Mouse (Mus musculus) testis, postnatal 14 days (tissue): ENCODE data around the gene Mef2c.

Experiments used
- DNase-seq: peaks from one replicate; pipeline ENCODE4 v3.0.0; 2021; ENCODE audit warnings: low spot score

The Mef2c gene

DNA sequence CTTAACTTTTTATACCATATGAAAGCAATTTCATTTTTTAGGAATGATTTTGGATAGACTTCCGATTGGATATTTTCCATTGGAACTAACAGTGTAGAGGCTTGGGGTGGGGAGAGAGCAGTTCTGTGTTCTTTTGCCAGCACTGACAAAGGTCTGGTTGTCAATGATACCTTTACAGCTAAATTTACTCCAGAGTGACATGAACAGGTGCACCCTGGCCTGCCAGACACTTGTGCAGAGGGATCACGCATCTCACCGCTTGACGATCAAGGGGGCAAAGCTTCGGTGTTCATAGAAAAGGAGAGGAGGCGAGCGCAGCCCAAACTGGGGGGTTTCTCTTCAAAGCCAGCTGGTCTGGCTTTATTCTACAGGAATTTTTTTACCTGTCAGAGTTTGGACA, at the start of gene Mef2c:
Gene Mef2c (plus strand): TSS at position 116 of the 400 bp plus-strand sequence.
- no peak for DNase-seq

- no peak for DNase-seq
Measured at GRCm38 (mm10) chr13:83458729-83459128, 45.1 kb upstream of the Mef2c start.

GRCm38 (mm10) chr13:83459600-83459999, 44.2 kb upstream of the Mef2c start:
- DNase-seq: no peak

GRCm38 (mm10) chr13:83460620-83461019, 43.2 kb upstream of the Mef2c start:
- no peak for DNase-seq

- DNase-seq: no peak
Measured at GRCm38 (mm10) chr13:83461556-83461955, 42.3 kb upstream of the Mef2c start.

GRCm38 (mm10) chr13:83466756-83467155, 37.1 kb upstream of the Mef2c start:
- no peak for DNase-seq

GRCm38 (mm10) chr13:83468794-83469193, 35.0 kb upstream of the Mef2c start:
- DNase-seq: no peak

DNA sequence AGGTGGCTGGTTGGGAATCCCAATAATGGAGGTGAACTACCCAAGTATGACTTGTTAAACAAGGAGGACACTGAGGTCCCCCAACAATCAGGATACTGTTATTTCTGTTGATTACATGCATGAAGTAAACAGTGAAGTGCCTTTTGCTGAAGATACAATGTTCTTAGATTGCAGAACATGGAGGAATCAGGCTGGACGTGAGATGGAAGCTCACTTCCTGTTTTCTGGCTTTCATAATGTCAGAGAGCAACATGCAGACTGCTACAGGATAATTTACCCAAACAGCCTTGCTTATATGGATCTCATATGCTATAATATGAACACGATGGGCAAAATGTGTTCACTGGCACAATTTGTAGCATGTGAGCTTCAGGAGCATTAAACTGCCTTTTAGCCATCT, 30.1 kb upstream of the Mef2c start:
- DNase-seq: no peak

DNA sequence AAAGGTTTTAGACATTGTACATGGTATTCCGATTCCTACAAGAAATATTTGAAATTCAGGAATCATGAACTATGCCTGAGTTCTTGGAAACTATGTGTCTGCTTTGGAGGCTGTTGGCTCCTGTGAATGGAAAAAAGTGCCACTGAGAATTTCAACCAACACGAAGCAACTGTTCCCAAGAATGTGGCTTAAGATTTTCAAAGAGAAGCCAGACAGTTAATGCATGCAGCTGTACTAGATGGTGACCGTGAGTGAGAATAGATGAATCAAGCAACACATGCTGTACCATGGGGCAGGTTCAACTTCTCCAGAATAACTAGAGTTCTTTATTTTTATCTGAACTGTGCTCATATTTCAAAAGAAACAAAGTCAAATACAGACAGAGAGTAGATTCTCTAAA, 23.4 kb upstream of the Mef2c start:
- DNase-seq: no peak

- DNase-seq: no peak
Measured at GRCm38 (mm10) chr13:83481310-83481709, 22.5 kb upstream of the Mef2c start.

DNA sequence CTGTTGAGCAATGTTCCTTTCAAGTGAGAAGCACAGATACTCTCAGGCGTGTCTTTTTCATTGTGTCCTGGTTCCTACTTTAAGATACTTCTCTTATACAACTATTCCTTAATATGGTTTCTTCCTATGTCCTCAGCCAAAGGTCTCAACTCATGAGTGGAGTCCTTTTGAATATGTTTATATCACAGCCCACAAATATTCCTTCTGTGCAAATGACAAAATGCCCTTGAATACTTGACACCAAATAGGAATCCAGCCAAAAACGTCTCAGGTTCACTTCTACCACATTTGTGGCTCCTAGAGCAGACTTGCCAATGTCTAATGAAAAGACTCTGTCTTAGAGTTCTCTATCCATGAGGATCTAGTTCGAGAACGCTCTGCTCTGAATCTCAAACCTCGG, 21.7 kb upstream of the Mef2c start:
- no peak for DNase-seq

DNA sequence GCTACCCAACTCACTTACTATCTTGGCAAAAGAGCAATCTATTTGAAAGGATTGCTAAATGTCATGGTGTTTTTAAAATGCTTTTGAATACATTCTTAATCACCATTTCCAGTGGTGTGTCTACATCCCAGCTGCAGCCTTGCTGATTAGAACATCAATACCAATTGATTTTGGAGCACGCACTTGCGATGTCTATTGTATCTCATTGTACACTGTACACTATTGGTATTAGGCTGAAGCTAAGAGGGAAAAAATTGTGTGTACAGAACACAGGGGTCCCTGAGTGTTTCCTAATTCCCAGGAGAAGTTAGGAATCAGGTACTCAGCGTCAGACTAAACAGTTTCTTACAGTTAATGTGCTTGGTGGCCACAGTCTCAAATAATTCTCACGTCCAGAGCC, 19.6 kb upstream of the Mef2c start:
- DNase-seq: no peak

GRCm38 (mm10) chr13:83484721-83485369, 19.0 kb upstream of the Mef2c start:
- no peak for DNase-seq

GRCm38 (mm10) chr13:83492051-83492450, 11.8 kb upstream of the Mef2c start:
- DNase-seq: no peak

DNA sequence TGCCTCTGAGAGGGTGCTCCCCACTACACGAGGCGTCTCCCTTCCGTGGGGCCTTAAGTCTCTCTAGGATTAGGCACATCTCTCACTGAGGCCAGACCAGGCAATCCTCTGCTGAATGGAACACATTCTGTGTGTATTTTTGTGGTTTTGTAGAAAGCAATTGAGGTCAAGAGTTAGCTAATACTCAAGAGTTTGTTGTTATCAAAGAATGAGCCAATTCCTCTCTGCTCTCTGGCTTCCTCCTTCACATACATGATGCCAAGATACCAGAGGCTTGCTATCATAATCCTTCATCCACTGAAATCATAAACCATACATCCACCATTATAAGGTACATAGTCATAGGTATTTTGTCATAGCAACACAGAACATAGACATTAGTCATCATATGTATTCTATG, 6.1 kb upstream of the Mef2c start:
- DNase-seq: no peak

- no peak for DNase-seq
Measured at GRCm38 (mm10) chr13:83499526-83499925, 4.3 kb upstream of the Mef2c start.

DNA sequence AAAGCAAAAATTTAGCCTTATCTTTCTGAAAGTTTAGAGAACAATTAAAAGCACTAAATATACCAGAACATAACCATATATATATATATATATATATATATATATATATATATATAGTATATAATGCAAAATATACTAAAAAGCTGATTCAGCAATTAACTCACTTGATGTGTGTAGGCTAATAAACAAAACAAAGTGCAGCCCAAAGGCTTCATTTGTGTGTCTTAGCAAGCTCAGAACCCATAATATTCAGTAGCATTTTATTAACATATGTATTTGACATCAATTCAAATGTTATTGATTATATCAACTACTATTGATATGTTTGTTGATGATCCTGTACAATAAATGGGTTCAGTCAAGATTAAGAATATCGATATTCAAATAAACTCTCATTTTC, 3.9 kb downstream of the Mef2c start:
- DNase-seq: no peak

GRCm38 (mm10) chr13:83515013-83515547, 11.2 kb downstream of the Mef2c start:
- no peak for DNase-seq

DNA sequence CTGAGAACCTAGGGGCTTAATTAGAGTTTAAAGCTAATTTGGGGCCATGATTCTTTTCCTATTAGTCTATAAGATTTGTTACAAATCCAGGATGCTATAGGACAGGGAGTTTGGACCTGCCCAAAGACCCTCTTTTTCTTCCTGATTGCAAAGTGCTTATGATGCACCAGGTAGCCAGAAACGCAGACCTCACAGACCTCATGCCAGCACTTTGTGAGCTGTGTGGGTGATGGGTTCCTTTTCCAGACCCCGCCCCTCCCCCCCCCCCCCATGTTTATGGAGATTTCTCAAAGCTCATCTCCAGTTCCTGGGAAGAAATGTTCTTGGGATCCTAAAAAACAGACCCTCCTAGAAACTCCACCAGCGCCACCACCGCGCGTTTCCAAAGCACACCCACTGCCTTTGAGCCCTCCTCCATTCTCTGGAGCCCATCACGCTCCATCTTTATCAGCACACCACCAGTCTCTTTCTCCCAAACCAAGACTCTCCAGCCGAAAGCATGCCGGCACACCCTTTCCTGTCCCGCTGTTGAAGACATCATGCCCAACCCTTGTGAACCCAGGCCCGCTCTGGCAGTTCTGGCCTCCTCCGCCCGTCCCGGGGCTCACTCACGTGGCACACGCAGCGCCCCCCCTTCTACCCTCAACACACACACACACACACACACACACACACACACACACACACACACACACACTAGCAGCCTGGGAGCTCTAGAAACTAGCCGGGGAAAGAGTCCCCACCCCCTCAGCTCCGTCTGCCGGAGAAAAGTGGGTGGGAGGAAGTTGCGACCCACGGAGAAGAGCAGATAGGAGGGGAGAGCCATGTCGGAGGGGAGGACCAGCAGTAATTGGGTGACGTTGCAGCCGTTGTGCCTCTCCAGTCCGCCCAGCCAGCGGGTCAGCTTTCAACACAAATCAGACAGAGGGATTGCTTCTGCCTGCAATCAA, 14.1 kb downstream of the Mef2c start:
- DNase-seq: peak; percentile 40

DNA sequence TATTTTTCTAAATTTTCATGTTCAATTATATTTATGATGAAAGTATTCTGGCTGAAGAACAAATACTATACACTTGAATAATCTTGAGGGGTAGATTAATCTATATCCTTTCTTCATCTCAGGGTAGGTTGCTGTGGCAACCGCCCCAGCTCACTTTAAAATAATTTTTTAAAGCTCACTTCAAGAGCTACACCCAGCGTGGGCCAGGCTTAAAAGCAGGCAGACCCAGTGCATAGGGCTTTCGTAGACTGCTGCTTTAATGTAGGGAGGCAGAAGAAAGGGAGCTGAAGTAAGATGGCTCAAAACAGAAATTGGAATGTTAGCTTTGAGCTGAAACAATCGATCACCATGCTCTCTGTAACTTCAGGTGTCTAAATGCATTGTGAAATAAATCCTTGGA, 17.0 kb downstream of the Mef2c start:
- no peak for DNase-seq

GRCm38 (mm10) chr13:83523232-83523969, 19.6 kb downstream of the Mef2c start:
- DNase-seq: peak; percentile 44

DNA sequence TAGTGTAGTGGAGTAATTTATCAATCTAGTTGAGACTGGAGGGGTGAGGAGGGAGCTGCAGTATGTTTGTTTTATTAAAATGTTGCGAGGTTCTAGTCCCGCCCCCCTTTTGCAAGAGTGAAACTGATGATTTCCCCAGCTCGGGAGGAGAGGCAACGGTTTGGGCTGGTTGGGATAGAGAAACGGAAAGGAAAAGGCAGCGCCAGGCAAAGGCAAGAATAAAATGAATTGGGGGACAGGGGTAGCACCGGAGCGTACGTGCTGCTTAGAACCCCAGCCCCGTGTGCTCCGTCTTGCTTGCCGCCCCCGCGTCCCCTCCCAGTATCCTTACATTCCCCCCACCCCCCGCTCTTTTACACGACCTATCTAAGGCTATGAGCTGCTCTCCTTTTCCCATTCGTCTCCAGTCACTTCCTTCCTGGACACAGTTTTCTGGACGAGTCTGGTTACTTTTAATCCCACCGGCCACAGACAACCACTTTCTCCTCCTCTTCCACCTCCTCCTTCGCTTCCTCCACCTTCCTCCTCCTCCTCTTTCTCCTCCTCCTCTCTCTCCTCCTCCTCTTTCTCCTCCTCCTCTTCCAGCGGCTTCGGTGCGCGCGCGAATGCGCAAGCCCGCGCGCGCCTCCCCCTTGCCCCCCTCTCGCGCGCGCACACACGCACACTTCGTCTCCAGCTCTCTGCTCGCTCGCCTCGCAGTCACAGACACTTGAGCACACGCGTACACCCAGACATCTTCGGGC, 20.5 kb downstream of the Mef2c start:
- DNase-seq: peak; percentile 58
